Mouse (Mus musculus) limb, embryonic 10.5 days (tissue): ENCODE measurements around the gene Btbd11. TPM values are rescaled to one million over a fixed set of nuclear protein-coding genes. Genes with fewer than 3 reads are reported as not detected.

Experiments
- polyA plus RNA-seq: library from polyadenylated mRNA; unstranded; fragments of >200 nt; fragmentation: Nextera tagmentation; extraction: Ambion mirVana; gene quantifications from 2 replicates; pipeline ENCODE4 v1.2.1, GENCODE M21; 2016

Btbd11 gene
- polyA plus RNA-seq, 1 experiment from 2014 or later: 7.4 TPM

Other genes starting within 250 kb of the Btbd11 start
- 36.2 and 38.0 TPM in 2 replicates for gene Cry1, start 201.8 kb upstream of the Btbd11 start, polyA plus RNA-seq